Mouse (Mus musculus): ENCODE measurements around the gene Atg7.

Gene Atg7

GRCm38 (mm10) chr6:114790084-114790483 is 147.2 kb downstream of the Atg7 start:
- no peak for DNase-seq

GRCm38 (mm10) chr6:114790902-114791301 is 148.0 kb downstream of the Atg7 start:
- DNase-seq = no peak

- DNase-seq = no peak
These were observed 148.9 kb downstream of the Atg7 start for GRCm38 (mm10) chr6:114791846-114792245.

- no peak for DNase-seq
These were observed 151.8 kb downstream of the Atg7 start for GRCm38 (mm10) chr6:114794706-114795105.

GRCm38 (mm10) chr6:114795706-114796325 is 152.9 kb downstream of the Atg7 start:
- no peak for DNase-seq

GRCm38 (mm10) chr6:114797901-114798300 is 155.0 kb downstream of the Atg7 start:
- DNase-seq = no peak

GRCm38 (mm10) chr6:114798715-114799114 is 155.8 kb downstream of the Atg7 start:
- DNase-seq = no peak

- DNase-seq = no peak
These were observed 157.5 kb downstream of the Atg7 start for GRCm38 (mm10) chr6:114800291-114800965.

GRCm38 (mm10) chr6:114803915-114804535 is 161.1 kb downstream of the Atg7 start:
- no peak for DNase-seq

GRCm38 (mm10) chr6:114804866-114805265 is 162.0 kb downstream of the Atg7 start:
- DNase-seq = no peak

- no peak for DNase-seq
These were observed 163.0 kb downstream of the Atg7 start for GRCm38 (mm10) chr6:114805927-114806326.

- no peak for DNase-seq
These were observed 164.6 kb downstream of the Atg7 start for GRCm38 (mm10) chr6:114807474-114807873.

- DNase-seq = peak; percentile 42
These were observed 165.9 kb downstream of the Atg7 start for GRCm38 (mm10) chr6:114808654-114809430.

- DNase-seq = no peak
These were observed 166.5 kb downstream of the Atg7 start for GRCm38 (mm10) chr6:114809431-114809811.

- DNase-seq = peak; percentile 66
These were observed 169.4 kb downstream of the Atg7 start for GRCm38 (mm10) chr6:114812322-114812721.

GRCm38 (mm10) chr6:114812779-114813178 is 169.9 kb downstream of the Atg7 start:
- DNase-seq = no peak

GRCm38 (mm10) chr6:114814199-114814881 is 171.4 kb downstream of the Atg7 start:
- DNase-seq = no peak

GRCm38 (mm10) chr6:114814882-114815650 is 172.2 kb downstream of the Atg7 start:
- peak; percentile 30 for DNase-seq

- peak; percentile 24 for DNase-seq
These were observed 175.1 kb downstream of the Atg7 start for GRCm38 (mm10) chr6:114817948-114818347.

GRCm38 (mm10) chr6:114818471-114818870 is 175.6 kb downstream of the Atg7 start:
- DNase-seq = peak; percentile 60

- peak; percentile 74 for DNase-seq
These were observed 177.1 kb downstream of the Atg7 start for GRCm38 (mm10) chr6:114819971-114820481.

- peak; percentile 52 for DNase-seq
These were observed 178.7 kb downstream of the Atg7 start for GRCm38 (mm10) chr6:114821646-114822045.

Data from lung, postnatal 36 days (tissue).